Mouse (Mus musculus) CH12F3 (cell line): ENCODE data around the gene Syk.

Experiments used
- in situ Hi-C: fragments of 300-500 bp; cut with MboI; formaldehyde crosslinking; loops from 2 replicates; pipeline ENCODE4 v1.14.3; 2020; ENCODE audit warnings: low sequenced_read_pairs

Syk gene

GRCm38 (mm10) chr13:52566777-52567176 lies 16.2 kb upstream of the Syk start:
- in situ Hi-C loops, result no loop called here

- in situ Hi-C loops, result no loop called here
These were observed 13.7 kb upstream of the Syk start for GRCm38 (mm10) chr13:52569194-52569769.

GRCm38 (mm10) chr13:52570276-52570675 lies 12.7 kb upstream of the Syk start:
- in situ Hi-C loops, result no loop called here

GRCm38 (mm10) chr13:52571591-52572384 lies 11.2 kb upstream of the Syk start:
- in situ Hi-C loops, result no loop called here

- in situ Hi-C loops, result no loop called here
These were observed 10.2 kb upstream of the Syk start for GRCm38 (mm10) chr13:52572451-52573446.

GRCm38 (mm10) chr13:52574311-52574710 lies 8.7 kb upstream of the Syk start:
- in situ Hi-C loops, result no loop called here

- in situ Hi-C loops, result no loop called here
These were observed 7.5 kb upstream of the Syk start for GRCm38 (mm10) chr13:52575483-52575882.

GRCm38 (mm10) chr13:52576021-52576614 lies 6.9 kb upstream of the Syk start:
- in situ Hi-C loops, result no loop called here

- in situ Hi-C loops, result no loop called here
These were observed 6.1 kb upstream of the Syk start for GRCm38 (mm10) chr13:52576841-52577240.

GRCm38 (mm10) chr13:52577326-52577920 lies 5.5 kb upstream of the Syk start:
- in situ Hi-C loops, result no loop called here

- in situ Hi-C loops, result no loop called here
These were observed 5.0 kb upstream of the Syk start for GRCm38 (mm10) chr13:52577939-52578338.

GRCm38 (mm10) chr13:52578776-52579175 lies 4.2 kb upstream of the Syk start:
- in situ Hi-C loops, result no loop called here

GRCm38 (mm10) chr13:52582506-52582877 lies 481 bp upstream of the Syk start:
- in situ Hi-C loops, result no loop called here

GRCm38 (mm10) chr13:52583943-52584562 lies 1.1 kb downstream of the Syk start:
- in situ Hi-C loops, result no loop called here

- in situ Hi-C loops, result no loop called here
These were observed 1.9 kb downstream of the Syk start for GRCm38 (mm10) chr13:52584654-52585455.

- in situ Hi-C loops, result no loop called here
These were observed 4.8 kb downstream of the Syk start for GRCm38 (mm10) chr13:52587761-52588160.

GRCm38 (mm10) chr13:52589043-52589442 lies 6.1 kb downstream of the Syk start:
- in situ Hi-C loops, result no loop called here

- in situ Hi-C loops, result no loop called here
These were observed 8.9 kb downstream of the Syk start for GRCm38 (mm10) chr13:52591831-52592230.

- in situ Hi-C loops, result no loop called here
These were observed 13.7 kb downstream of the Syk start for GRCm38 (mm10) chr13:52596692-52597091.
